Mouse (Mus musculus): Measurements from ENCODE around the gene Scn3b. TPM values are rescaled to one million over a fixed set of nuclear protein-coding genes. Genes with fewer than 3 reads are reported as not detected.

The Scn3b gene
- polyA plus RNA-seq, 1 experiment from 2014 or later = 7.5 TPM

DNA sequence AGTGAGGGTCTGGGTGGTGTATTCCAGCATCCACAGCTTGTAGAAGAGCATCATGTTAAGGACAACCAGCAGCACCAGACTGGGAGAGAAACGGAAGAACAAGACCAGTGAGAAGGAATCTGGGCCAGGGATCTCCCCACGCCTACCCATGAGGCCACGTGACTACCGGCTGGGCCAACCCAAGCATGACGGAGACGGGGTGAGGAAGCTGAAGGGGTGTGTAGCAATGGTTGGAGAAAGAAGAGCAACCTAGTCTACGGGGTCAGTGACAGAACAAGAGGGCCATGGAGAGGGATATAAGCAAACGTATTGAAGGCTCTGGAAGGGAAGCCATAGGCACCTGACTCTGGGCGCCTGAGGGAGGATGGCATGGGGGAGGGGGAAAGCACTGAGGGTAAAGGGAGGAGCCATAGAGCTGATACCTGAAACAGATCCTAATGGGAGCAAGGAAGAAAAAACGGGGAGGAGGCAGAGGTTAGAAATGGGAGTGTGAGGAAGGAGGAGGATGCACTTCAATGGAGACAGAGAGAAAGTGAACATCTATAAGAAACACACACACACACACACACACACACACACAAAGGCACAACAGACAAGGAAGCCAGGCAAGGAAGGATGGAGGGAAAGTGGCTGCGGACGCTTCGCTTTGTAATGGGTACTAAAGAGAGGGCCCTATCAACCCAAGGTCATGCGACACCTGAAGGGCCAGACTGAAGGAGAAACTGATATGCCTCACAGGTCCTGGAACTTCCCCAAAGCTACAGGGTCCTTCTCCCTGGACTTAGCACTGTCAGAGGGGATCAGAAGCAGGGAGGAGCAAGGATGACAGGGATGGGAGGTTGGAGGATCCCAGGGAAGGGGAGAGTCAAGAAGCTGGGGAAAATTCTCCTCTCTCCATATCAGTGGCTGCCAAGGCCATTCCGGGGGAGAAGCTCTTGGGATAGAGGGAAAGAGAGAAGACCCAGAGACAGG is 31.3 kb downstream of the Scn3b start:
- Histone ChIP-seq H3K4me1 (no peaks in the 10 kb centered on the region), H3K27ac (no peak overlapping the region), H3K9ac (no peak overlapping the region), H3K36me3 (peaks cover 6% of the 10 kb centered on the region), H3K4me3 (no peak overlapping the region), H3K27me3 (no peaks in the 10 kb centered on the region), H3K4me2 (no peak overlapping the region), H3K9me3 (no peaks in the 10 kb centered on the region)
- no peak for ATAC-seq (ENCODE audit: borderline replicate concordance, extremely low read depth, low FRiP score, low TSS enrichment)
- 87% methylated on average over 15 of the region's 15 CpGs for WGBS

DNA sequence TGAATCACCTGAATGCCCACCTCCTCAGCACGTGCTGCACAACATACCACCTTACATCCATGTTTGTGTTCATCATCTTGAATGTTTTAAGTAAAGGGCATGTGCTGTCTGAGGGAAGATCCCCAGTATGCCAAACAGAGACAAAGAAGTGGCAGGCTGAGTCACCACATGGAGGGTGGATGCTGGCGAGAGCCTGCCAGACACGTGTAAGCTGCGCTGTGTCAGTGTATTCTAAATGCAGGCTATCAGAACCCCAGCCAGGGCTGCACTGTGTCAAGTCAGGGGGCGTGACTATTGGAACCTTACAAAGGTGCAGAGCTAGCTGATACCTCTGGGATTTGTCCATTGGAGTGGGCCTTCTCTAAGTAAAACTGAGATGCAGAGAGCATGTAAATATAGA is 32.5 kb downstream of the Scn3b start:
- ATAC-seq (ENCODE audit: borderline replicate concordance, extremely low read depth, low FRiP score, low TSS enrichment) = no peak
- Histone ChIP-seq H3K27me3 (no peaks in the 10 kb centered on the region), H3K4me2 (no peak overlapping the region), H3K9ac (no peak overlapping the region), H3K4me1 (no peaks in the 10 kb centered on the region), H3K36me3 (peaks cover 6% of the 10 kb centered on the region), H3K27ac (no peak overlapping the region), H3K4me3 (no peak overlapping the region), H3K9me3 (no peaks in the 10 kb centered on the region)
- 86% methylated on average over 5 of the region's 5 CpGs for WGBS

DNA sequence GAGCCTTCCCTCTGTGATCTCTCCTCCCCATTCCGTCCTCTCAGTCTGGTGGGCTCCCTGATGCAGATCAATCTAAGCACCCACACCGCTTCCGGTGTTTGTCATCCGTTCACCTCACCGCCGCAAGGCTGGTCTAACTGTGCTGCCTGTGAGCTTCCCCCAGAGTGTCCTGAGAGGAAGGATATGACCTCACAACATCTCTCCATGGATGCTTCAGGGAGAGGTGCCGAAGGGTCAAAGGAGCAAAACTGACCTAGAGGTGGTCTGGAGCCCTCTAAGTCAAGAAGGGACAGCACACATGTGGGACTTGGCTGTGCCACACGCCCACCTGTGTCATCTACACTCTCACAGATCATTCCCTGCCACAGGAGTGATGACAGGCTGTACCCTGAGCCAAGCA is 33.4 kb downstream of the Scn3b start:
- H3K4me3 ChIP-seq = no peak overlapping the region
- H3K27me3 ChIP-seq = no peaks in the 10 kb centered on the region
- no peak for ATAC-seq (ENCODE audit: borderline replicate concordance, extremely low read depth, low FRiP score, low TSS enrichment)
- H3K9ac ChIP-seq = no peak overlapping the region
- 84% methylated on average over 8 of the region's 8 CpGs for WGBS
- no peaks in the 10 kb centered on the region for H3K4me1 ChIP-seq
- H3K4me2 ChIP-seq = no peak overlapping the region
- no peak overlapping the region for H3K27ac ChIP-seq
- H3K36me3 ChIP-seq = peaks cover 6% of the 10 kb centered on the region
- H3K9me3 ChIP-seq = no peaks in the 10 kb centered on the region

DNA sequence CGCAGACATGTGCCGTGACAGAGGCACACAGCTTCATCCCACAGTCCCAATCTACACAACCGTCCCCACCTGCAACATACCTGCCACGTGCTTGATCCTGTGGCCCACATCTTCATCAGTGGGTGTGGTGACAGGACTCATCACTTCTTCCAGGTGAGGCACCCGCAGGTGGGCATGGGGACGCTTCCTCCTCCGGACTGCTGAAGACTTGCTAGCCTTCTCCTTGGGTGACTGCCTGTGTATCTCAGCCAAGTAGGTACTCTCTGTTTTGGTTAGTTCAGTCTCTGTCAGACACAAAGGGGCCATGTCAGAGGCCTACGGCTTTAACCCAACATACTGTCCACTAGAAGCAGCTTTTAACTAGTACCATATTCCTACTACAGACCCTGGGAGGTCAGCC is 35.2 kb downstream of the Scn3b start:
- Histone ChIP-seq H3K9me3 (no peaks in the 10 kb centered on the region), H3K4me1 (no peaks in the 10 kb centered on the region), H3K4me3 (no peak overlapping the region), H3K9ac (no peak overlapping the region), H3K27me3 (no peaks in the 10 kb centered on the region), H3K27ac (no peak overlapping the region), H3K4me2 (no peak overlapping the region), H3K36me3 (no peaks in the 10 kb centered on the region)
- 90% methylated on average over 8 of the region's 8 CpGs for WGBS
- ATAC-seq (ENCODE audit: borderline replicate concordance, extremely low read depth, low FRiP score, low TSS enrichment) = no peak

DNA sequence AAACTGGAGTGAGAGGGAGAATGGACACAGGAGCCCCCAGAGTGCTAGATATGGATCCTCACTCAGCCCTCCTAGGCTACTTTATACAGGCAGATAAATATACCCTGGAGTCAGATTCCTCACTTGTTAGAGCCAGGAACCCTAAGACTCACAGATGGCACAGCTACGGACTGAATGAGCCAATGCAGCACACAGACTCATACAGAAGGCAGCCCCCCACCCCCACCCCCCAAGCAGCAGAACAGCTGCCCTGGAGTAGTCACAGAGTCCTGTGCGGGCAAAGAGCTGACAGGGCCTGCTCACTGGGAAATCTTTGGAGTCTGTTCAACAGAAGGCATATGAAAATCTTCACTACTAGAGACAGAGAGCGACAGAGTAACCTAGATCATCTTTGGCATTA is 38.3 kb downstream of the Scn3b start:
- Histone ChIP-seq H3K4me2 (no peak overlapping the region), H3K36me3 (0 out of 2 replicates have a peak, but pooled peaks cover 3% of the 10 kb centered on the region), H3K27me3 (no peaks in the 10 kb centered on the region), H3K9ac (no peak overlapping the region), H3K4me3 (no peak overlapping the region), H3K4me1 (no peaks in the 10 kb centered on the region), H3K9me3 (no peaks in the 10 kb centered on the region), H3K27ac (no peak overlapping the region)
- WGBS = 88% methylated on average over 3 of the region's 3 CpGs
- ATAC-seq (ENCODE audit: borderline replicate concordance, extremely low read depth, low FRiP score, low TSS enrichment) = no peak

DNA sequence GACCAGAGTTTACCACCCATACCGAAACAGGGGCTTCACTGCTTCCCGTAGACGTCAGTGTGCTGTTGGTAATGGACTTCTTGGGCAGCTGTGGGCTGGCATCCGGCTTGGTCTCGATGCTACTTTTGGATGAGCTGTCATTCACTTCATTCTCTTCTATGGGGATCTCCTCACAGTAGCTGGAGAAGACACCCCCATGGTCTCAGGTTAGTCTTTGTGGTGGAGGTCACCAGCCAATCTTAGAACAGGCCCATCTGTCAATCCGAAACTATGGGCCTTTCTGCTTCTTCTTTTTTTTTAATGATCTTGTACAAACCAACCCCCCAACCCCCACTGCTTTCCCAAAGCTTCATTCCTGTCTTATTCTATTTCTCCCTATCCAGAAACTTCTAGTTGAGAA is 40.9 kb downstream of the Scn3b start:
- no peak overlapping the region for H3K4me2 ChIP-seq
- H3K27ac ChIP-seq = no peak overlapping the region
- H3K27me3 ChIP-seq = no peaks in the 10 kb centered on the region
- H3K9ac ChIP-seq = no peak overlapping the region
- WGBS = 92% methylated on average over 6 of the region's 6 CpGs
- 0 out of 2 replicates have a peak, but pooled peaks cover 3% of the 10 kb centered on the region for H3K36me3 ChIP-seq
- no peaks in the 10 kb centered on the region for H3K9me3 ChIP-seq
- ATAC-seq (ENCODE audit: borderline replicate concordance, extremely low read depth, low FRiP score, low TSS enrichment) = no peak
- H3K4me1 ChIP-seq = no peaks in the 10 kb centered on the region
- no peak overlapping the region for H3K4me3 ChIP-seq

DNA sequence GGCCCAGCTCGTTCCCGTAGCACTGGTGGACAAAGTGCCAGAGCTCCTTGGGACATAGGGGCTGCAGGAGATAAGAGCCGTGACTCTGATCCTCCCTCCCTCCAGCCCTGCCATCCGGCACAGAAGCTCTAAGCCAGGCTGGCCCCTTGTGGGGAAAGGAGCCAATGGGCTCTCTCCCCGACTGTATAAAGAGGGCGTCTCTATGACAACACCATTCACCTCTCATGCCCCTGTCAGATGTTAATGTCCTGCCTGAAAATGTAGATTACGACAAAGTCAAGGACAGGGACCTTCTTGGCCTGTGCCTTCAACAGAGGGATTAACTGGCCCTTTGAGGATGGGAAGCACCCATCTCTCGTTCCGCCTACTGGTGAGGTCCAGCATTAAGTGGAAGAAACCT is 42.8 kb downstream of the Scn3b start:
- Histone ChIP-seq H3K4me3 (no peak overlapping the region), H3K27ac (no peak overlapping the region), H3K4me2 (no peak overlapping the region), H3K9ac (no peak overlapping the region), H3K9me3 (no peaks in the 10 kb centered on the region), H3K27me3 (no peaks in the 10 kb centered on the region), H3K4me1 (no peaks in the 10 kb centered on the region), H3K36me3 (0 out of 2 replicates have a peak, but pooled peaks cover 3% of the 10 kb centered on the region)
- WGBS = 63% methylated on average over 9 of the region's 9 CpGs
- no peak for ATAC-seq (ENCODE audit: borderline replicate concordance, extremely low read depth, low FRiP score, low TSS enrichment)

DNA sequence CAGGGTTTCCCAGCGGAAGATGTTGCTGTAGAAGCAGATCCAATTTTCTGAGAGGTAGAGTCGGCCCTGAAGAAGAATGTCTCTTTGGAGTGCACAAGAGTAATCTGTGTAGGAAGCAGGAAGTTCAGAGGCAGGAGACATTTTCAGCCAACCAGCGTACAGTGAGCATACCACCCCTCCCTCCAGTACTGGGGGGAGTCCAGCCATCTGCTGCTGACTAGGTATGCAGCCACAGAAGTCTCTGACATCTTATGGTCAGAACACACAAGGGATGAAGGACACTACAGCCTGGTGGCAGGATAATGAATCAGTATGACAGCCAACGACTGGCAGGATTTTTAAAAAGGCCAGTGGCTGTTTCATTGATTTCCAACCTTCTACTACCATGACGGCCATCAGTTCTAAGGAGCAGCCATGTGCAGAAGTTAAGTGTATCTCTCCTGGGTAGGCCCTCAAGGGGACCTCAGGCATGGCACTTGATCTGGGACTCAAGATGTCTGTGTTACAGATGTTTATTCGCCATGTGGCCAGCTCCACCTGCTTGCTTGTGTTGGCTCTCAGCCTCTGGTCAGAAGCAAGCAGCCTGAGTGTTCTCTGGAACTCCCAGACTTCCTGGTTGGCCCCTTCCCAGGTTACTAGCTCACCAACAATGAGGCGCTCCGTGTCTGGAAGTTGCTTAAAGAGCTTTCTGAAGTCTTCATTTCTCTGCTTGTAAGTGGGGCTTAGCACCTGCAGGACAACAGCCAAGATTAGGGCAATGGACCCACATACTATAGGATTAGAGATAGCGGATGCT is 48.0 kb downstream of the Scn3b start:
- Histone ChIP-seq H3K4me2 (no peak overlapping the region), H3K36me3 (no peaks in the 10 kb centered on the region), H3K9me3 (no peaks in the 10 kb centered on the region), H3K4me3 (no peak overlapping the region), H3K9ac (no peak overlapping the region), H3K27me3 (no peaks in the 10 kb centered on the region), H3K27ac (no peak overlapping the region), H3K4me1 (peaks cover 20% of the 10 kb centered on the region)
- 78% methylated on average over 9 of the region's 9 CpGs for WGBS
- ATAC-seq (ENCODE audit: borderline replicate concordance, extremely low read depth, low FRiP score, low TSS enrichment) = no peak

DNA sequence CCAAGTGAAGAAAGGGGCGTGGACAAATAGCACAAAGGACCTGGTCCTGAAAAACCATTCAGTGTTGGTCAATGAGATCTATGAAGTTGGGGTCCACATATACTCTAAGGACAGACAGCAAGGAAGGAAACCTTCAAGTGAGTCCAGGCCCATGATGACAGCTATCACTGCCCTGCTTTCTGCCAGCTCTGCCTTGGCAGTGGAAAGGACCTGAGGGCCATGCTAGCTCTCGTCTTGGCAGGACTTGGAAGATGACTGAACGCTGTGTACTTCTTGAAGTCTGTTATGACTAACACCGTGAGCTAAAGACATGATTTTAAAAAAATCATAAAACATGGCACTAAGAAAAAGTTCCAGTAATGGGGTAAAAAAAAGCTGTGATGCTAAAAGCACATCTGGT is 48.7 kb downstream of the Scn3b start:
- peaks cover 25% of the 10 kb centered on the region for H3K4me1 ChIP-seq
- no peaks in the 10 kb centered on the region for H3K9me3 ChIP-seq
- H3K27me3 ChIP-seq = no peaks in the 10 kb centered on the region
- H3K27ac ChIP-seq = no peak overlapping the region
- no peak overlapping the region for H3K4me2 ChIP-seq
- no peak for ATAC-seq (ENCODE audit: borderline replicate concordance, extremely low read depth, low FRiP score, low TSS enrichment)
- H3K9ac ChIP-seq = no peak overlapping the region
- WGBS = 84% methylated on average over 4 of the region's 4 CpGs
- H3K4me3 ChIP-seq = no peak overlapping the region
- H3K36me3 ChIP-seq = no peaks in the 10 kb centered on the region

DNA sequence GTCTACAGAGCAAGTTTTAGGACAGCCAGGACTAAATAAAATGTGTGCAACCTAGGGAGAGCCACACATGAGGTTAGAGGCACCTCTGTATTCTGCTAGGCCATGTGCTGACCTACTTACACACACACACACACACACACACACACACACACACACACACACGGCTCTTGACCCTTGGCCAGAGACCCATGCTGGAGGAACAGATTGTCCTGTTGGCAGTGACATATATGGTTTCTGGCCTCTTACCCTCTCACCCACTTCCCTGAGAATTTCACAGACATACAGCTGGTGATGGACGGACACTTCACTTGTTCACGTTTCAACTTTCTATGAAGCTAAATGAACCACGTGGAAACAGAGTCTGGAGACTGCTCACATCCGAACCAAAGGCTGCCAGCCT is 49.8 kb downstream of the Scn3b start:
- no peaks in the 10 kb centered on the region for H3K9me3 ChIP-seq
- H3K27ac ChIP-seq = no peak overlapping the region
- 82% methylated on average over 5 of the region's 5 CpGs for WGBS
- no peak overlapping the region for H3K9ac ChIP-seq
- H3K4me1 ChIP-seq = peaks cover 34% of the 10 kb centered on the region
- no peak overlapping the region for H3K4me3 ChIP-seq
- no peak overlapping the region for H3K4me2 ChIP-seq
- no peaks in the 10 kb centered on the region for H3K27me3 ChIP-seq
- H3K36me3 ChIP-seq = no peaks in the 10 kb centered on the region
- no peak for ATAC-seq (ENCODE audit: borderline replicate concordance, extremely low read depth, low FRiP score, low TSS enrichment)

DNA sequence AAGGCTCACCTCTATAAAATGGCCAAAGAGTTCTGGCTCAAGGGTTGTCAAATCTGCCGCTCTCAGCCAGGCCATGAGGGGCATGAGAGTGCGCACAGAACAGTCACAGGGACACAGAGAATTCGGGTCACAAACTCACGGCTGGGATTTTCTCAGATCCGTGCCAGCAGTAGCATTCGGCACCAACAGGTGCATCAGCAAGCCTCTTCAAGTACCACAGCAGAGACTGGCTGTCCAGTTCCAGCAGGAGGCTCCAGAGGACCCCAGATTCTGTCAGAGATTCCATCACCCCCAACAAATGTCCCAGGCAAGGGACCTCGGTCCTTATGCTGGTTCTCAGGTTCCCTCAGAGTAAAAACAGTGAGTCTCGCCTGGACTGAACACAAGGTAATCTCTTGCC is 51.4 kb downstream of the Scn3b start:
- peak overlapping the region; percentile 33 for H3K4me2 ChIP-seq
- ATAC-seq (ENCODE audit: borderline replicate concordance, extremely low read depth, low FRiP score, low TSS enrichment) = no peak
- H3K36me3 ChIP-seq = no peaks in the 10 kb centered on the region
- no peak overlapping the region for H3K9ac ChIP-seq
- H3K27me3 ChIP-seq = no peaks in the 10 kb centered on the region
- H3K4me3 ChIP-seq = no peak overlapping the region
- H3K27ac ChIP-seq = peak overlapping the region; percentile 81
- 77% methylated on average over 8 of the region's 8 CpGs for WGBS
- H3K9me3 ChIP-seq = no peaks in the 10 kb centered on the region
- H3K4me1 ChIP-seq = peaks cover 35% of the 10 kb centered on the region

All from lung, embryonic 15.5 days (tissue).